Mouse (Mus musculus) thymus, adult 2 months (tissue): ENCODE data around the gene Acat1. TPM values are rescaled to one million over a fixed set of nuclear protein-coding genes. Genes with fewer than 3 reads are reported as not detected.

ENCODE experiments used
- DNase-seq: peaks from one replicate; pipeline ENCODE4 v3.0.0; 2021
- H3K27ac ChIP-seq: fragments of 200-500 bp; 2 replicates; pipeline ENCODE4 v1.5.1; 2012; ENCODE audit warnings: low read length, control low read depth; ENCODE audit not compliant: control insufficient read depth, insufficient read depth
- H3K27me3 ChIP-seq: fragments of 200-500 bp; 2 replicates; pipeline ENCODE4 v1.6.1; 2012; ENCODE audit warnings: mild to moderate bottlenecking, low read length, moderate library complexity, mixed read lengths; ENCODE audit not compliant: control insufficient read depth, insufficient read depth
- H3K36me3 ChIP-seq: fragments of 200-500 bp; 2 replicates; pipeline ENCODE4 v1.6.1; 2012; ENCODE audit warnings: mild to moderate bottlenecking, low read length, moderate library complexity; ENCODE audit not compliant: control insufficient read depth, insufficient read depth
- H3K4me1 ChIP-seq: fragments of 200-500 bp; replicated peaks from 2 replicates; pipeline ENCODE4 v1.6.1; 2012; ENCODE audit warnings: low read length; ENCODE audit not compliant: control insufficient read depth, insufficient read depth
- H3K4me3 ChIP-seq: fragments of 200-500 bp; 2 replicates; pipeline ENCODE4 v1.5.1; 2012; ENCODE audit warnings: mild to moderate bottlenecking, low read length, control low read depth, moderate library complexity; ENCODE audit not compliant: control insufficient read depth, insufficient read depth
- CTCF ChIP-seq: fragments of 200-500 bp; IDR thresholded peaks from 2 replicates; pipeline ENCODE4 v1.5.1; 2012; ENCODE audit warnings: mild to moderate bottlenecking, control low read depth, low read length, moderate library complexity, borderline replicate concordance; ENCODE audit not compliant: control insufficient read depth, poor library complexity, insufficient read depth; ENCODE audit errors: extremely low read depth
- POLR2A ChIP-seq: fragments of 200-500 bp; IDR thresholded peaks from 2 replicates; pipeline ENCODE4 v1.6.1; 2012; ENCODE audit warnings: mild to moderate bottlenecking, low read length, control low read depth, moderate library complexity; ENCODE audit not compliant: control insufficient read depth, poor library complexity, insufficient read depth; ENCODE audit errors: extremely low read depth
- WGBS: fragments of 180-500 bp; shearing (Covaris S2); methylation state at CpG from one replicate; pipeline ENCODE4 v1.1.7; 2018; 5-methylcytosine and 5-hydroxymethylcytosine counted together
- polyA plus RNA-seq: library from polyadenylated mRNA; depleted of rRNA; stranded (reverse); fragments of >200 nt; gene quantifications from 2 replicates; pipeline ENCODE4 v1.2.3, GENCODE M21; 2012; rRNA removed

Gene Acat1
- polyA plus RNA-seq, 1 experiment: 28.8 TPM

DNA sequence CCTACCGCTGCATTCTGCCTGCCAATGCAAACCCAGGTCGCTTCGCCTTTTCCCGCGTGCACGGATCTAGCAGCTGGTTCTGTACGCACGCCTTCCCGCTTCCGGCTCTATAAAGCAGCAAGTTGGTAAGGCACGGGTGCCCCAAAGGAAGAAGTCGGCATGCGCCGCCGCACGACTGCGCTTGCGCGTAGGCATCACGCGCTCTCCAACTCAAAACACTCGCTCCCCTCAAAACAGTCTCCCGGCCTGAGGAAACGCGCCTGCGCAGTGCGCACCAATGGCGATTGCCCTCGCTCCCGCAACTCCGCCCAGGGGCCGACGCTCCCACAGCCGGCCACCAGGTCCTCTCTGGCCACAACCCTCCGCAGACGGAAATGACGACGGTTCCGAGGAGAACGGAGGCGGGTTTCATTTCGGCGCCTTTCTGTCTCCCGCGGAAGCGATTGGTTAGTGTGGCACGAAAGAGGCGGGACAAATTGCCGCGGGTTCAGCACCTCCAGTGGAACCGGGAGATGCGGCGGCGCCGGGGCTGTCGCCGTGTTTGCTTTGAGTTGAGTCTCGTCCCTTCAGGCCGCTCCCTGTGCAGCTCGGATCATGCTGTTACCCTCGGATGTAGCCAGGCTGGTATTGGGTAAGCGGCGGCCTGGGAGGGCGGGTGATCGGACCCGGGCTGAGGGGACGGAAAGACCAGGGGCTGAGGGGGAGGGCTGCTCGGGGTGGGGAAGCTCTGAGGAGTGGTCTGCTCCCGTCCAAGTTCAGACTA, 73.4 kb downstream of the Acat1 start, which contains the start of the genes Atm and Npat:
Gene Atm, minus strand, starts transcription at position 183 of the 763 bp plus-strand sequence.
Gene Npat, plus strand, starts transcription at position 490 of the 763 bp plus-strand sequence.
- TF ChIP-seq POLR2A (peak; percentile 69), CTCF (peak; percentile 61; the same call in 1 of the 2 replicates)
- DNase-seq: peak; percentile 98
- under 1% methylated on average over 69 of the region's 69 CpGs for WGBS
- Histone ChIP-seq H3K27me3 (no peaks in the 10 kb centered on the region), H3K27ac (peak within 1 kb of the TSS; percentile 72), H3K36me3 (no peaks in the 10 kb centered on the region), H3K4me1 (peaks cover 2% of the 10 kb centered on the region), H3K4me3 (peak within 1 kb of the TSS; percentile 62)

DNA sequence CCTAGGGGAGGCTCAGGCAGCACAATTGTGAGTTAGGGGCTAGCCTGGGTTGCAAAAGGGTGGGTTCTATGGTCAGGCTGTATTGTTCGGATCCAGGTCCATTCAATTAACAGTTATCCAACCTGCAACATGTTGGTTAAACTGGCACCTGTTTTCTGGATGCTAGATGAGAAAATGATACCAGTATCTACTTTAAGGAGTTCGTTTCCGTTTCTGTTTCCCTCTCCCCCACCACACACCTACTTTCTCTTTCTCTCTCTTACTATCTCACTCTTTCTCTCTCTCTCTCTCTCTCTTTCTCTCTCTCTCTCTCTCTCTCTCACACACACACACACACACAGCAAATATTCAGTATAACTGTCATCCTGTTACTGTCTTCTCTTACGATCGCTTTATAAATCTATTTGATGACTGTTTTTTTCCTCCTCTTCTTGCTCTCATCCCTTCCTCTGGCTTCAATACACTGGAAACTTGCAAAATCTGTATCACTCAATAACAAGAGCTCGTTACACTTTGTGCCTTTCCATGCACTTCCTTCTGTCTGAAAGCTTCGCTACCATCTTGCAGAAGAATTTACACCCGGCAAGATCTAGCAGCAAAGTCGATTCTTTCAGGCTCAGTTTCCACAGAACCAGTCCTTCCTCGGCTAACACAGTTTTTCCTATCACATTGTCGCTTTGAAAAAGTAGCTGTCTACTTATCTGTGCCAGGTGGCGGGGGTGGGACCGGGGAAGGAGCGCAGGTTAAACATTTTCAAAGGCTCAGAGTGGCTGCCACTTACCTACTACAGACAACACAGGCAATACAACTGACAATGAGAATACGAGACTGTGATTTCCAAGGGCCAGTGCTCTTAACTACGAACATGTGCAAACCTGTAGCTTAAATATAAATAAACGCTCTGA, 74.5 kb downstream of the Acat1 start:
- 3% methylated on average over 17 of the region's 17 CpGs for WGBS
- Histone ChIP-seq H3K27ac (peak overlapping the region; percentile 78), H3K27me3 (no peaks in the 10 kb centered on the region), H3K36me3 (0 out of 2 replicates have a peak, but pooled peaks cover 2% of the 10 kb centered on the region), H3K4me3 (peak overlapping the region; percentile 62), H3K4me1 (peaks cover 2% of the 10 kb centered on the region)
- DNase-seq: peak; percentile 28
- TF ChIP-seq POLR2A (no peak), CTCF (no peak)

Other genes starting within 250 kb of the Acat1 start
- 1.6 and 1.8 TPM in 2 replicates for gene Kdelc2, start 226.4 kb downstream of the Acat1 start, polyA plus RNA-seq
- 0.12 and 0.36 TPM in 2 replicates for gene 4930550C14Rik, start 208.1 kb downstream of the Acat1 start, polyA plus RNA-seq
- 3.9 and 4.5 TPM in 2 replicates for gene Atm, start 73.6 kb downstream of the Acat1 start, polyA plus RNA-seq
- 6.2 and 6.8 TPM in 2 replicates for gene Npat, start 73.3 kb downstream of the Acat1 start, polyA plus RNA-seq
- 6.1 and 8.7 TPM in 2 replicates for gene Cul5, start 59.6 kb upstream of the Acat1 start, polyA plus RNA-seq
- gene Rab39, start 95.8 kb upstream of the Acat1 start, polyA plus RNA-seq: 0.43 and 0.46 TPM in 2 replicates
- gene Slc35f2, start 161.2 kb upstream of the Acat1 start, polyA plus RNA-seq: 6.6 and 6.9 TPM in 2 replicates
- gene Sln, start 239.8 kb upstream of the Acat1 start, polyA plus RNA-seq: 7.7 and 32.0 TPM in 2 replicates